Mouse (Mus musculus) megakaryocyte progenitor cell, adult 5-6 weeks (primary cell): Measurements from ENCODE around the gene Ptgr2. TPM values are rescaled to one million over a fixed set of nuclear protein-coding genes. Genes with fewer than 3 reads are reported as not detected.

Experiments used
- ATAC-seq: replicated peaks from 2 replicates; pipeline ENCODE4 v1.8.0; 2016; ENCODE audit warnings: mild to moderate bottlenecking, moderate TSS enrichment, inconsistent platforms; ENCODE audit not compliant: poor library complexity
- total RNA-seq, 2 experiments: library from RNA; stranded (forward) in 1 of 2; stranded (reverse) in 1 of 2; fragments of 157-497, 149-512 nt in 1 of 2; fragments of 200-1000 nt in 1 of 2; gene quantifications; 2 replicates each; pipeline versions ENCODE4 v1.2.3 to v1.2.4; 2015 to 2017

The Ptgr2 gene
- total RNA-seq, 2 experiments from 2014 or later, result 20.5 to 58.3 TPM

GRCm38 (mm10) chr12:84299265-84299664 is 14.2 kb downstream of the Ptgr2 start:
- ATAC-seq, result 0 out of 2 replicates have a peak, but pooled peaks have one; percentile 14

- no peak for ATAC-seq
Measured at GRCm38 (mm10) chr12:84304101-84304500, 19.1 kb downstream of the Ptgr2 start.

- ATAC-seq, result no peak
Measured at GRCm38 (mm10) chr12:84304554-84304953, 19.5 kb downstream of the Ptgr2 start.

GRCm38 (mm10) chr12:84311306-84311705 is 26.3 kb downstream of the Ptgr2 start:
- ATAC-seq, result no peak

- no peak for ATAC-seq
Measured at GRCm38 (mm10) chr12:84316006-84316405, 31.0 kb downstream of the Ptgr2 start.

- peak; percentile 80 for ATAC-seq
Measured at GRCm38 (mm10) chr12:84316721-84317621, 31.9 kb downstream of the Ptgr2 start, which contains the start of gene Zfp410. TSS of gene Zfp410 (plus strand) at chr12:84316852.

- no peak for ATAC-seq
Measured at GRCm38 (mm10) chr12:84327111-84327512, 42.1 kb downstream of the Ptgr2 start.

GRCm38 (mm10) chr12:84336963-84337625 is 52.1 kb downstream of the Ptgr2 start:
- peak; percentile 86 for ATAC-seq

GRCm38 (mm10) chr12:84347192-84347591 is 62.2 kb downstream of the Ptgr2 start:
- peak; percentile 88 for ATAC-seq

- peak; percentile 40; the same call in 1 of the 2 replicates for ATAC-seq
Measured at GRCm38 (mm10) chr12:84358699-84359098, 73.7 kb downstream of the Ptgr2 start.

- ATAC-seq, result peak; percentile 91
Measured at GRCm38 (mm10) chr12:84361555-84362489, 76.8 kb downstream of the Ptgr2 start, which contains the start of the genes Coq6 and Fam161b. TSS of gene Coq6 (plus strand) at chr12:84361657. TSS of gene Fam161b (minus strand) at chr12:84361833.

- ATAC-seq, result no peak
Measured at GRCm38 (mm10) chr12:84362872-84363271, 77.8 kb downstream of the Ptgr2 start.

GRCm38 (mm10) chr12:84364291-84364690 is 79.3 kb downstream of the Ptgr2 start:
- no peak for ATAC-seq

GRCm38 (mm10) chr12:84365137-84365536 is 80.1 kb downstream of the Ptgr2 start:
- ATAC-seq, result no peak

Other genes starting within 250 kb of the Ptgr2 start
- gene Acot4, start 246.9 kb upstream of the Ptgr2 start, total RNA-seq (2015), result 0.07 TPM in 1 of 2 replicates, not detected in the other
- 0.03 TPM in 1 of 2 replicates, not detected in the other for gene Acot4, start 246.9 kb upstream of the Ptgr2 start, total RNA-seq (2017)
- not detected in 2 replicates for gene Gm49366, start 246.3 kb upstream of the Ptgr2 start, total RNA-seq (2015)
- not detected in 2 replicates for gene Gm49366, start 246.3 kb upstream of the Ptgr2 start, total RNA-seq (2017)
- gene Acot3, start 233.1 kb upstream of the Ptgr2 start, total RNA-seq (2015), result not detected in 2 replicates
- not detected in 2 replicates for gene Acot3, start 233.1 kb upstream of the Ptgr2 start, total RNA-seq (2017)
- gene Acot5, start 215.9 kb upstream of the Ptgr2 start, total RNA-seq (2015), result not detected in 2 replicates
- gene Acot5, start 215.9 kb upstream of the Ptgr2 start, total RNA-seq (2017), result not detected in 2 replicates
- gene Acot6, start 184.6 kb upstream of the Ptgr2 start, total RNA-seq (2015), result 1.5 and 2.0 TPM in 2 replicates
- gene Acot6, start 184.6 kb upstream of the Ptgr2 start, total RNA-seq (2017), result 1.7 and 2.0 TPM in 2 replicates
- 0.61 and 1.1 TPM in 2 replicates for gene Dnal1, start 170.9 kb upstream of the Ptgr2 start, total RNA-seq (2015)
- 0.41 and 0.75 TPM in 2 replicates for gene Dnal1, start 170.9 kb upstream of the Ptgr2 start, total RNA-seq (2017)
- gene Pnma1, start 136.7 kb upstream of the Ptgr2 start, total RNA-seq (2015), result 0.15 TPM in 2 replicates
- gene Pnma1, start 136.7 kb upstream of the Ptgr2 start, total RNA-seq (2017), result 0.24 and 0.62 TPM in 2 replicates
- gene Elmsan1, start 66.4 kb upstream of the Ptgr2 start, total RNA-seq (2015), result 13.7 and 14.1 TPM in 2 replicates
- 11.5 and 15.2 TPM in 2 replicates for gene Elmsan1, start 66.4 kb upstream of the Ptgr2 start, total RNA-seq (2017)
- 34.5 and 53.4 TPM in 2 replicates for gene Zfp410, start 31.6 kb downstream of the Ptgr2 start, total RNA-seq (2015)
- 33.8 and 43.4 TPM in 2 replicates for gene Zfp410, start 31.6 kb downstream of the Ptgr2 start, total RNA-seq (2017)
- 16.7 and 20.9 TPM in 2 replicates for gene Coq6, start 76.4 kb downstream of the Ptgr2 start, total RNA-seq (2015)
- gene Coq6, start 76.4 kb downstream of the Ptgr2 start, total RNA-seq (2017), result 10.3 and 18.9 TPM in 2 replicates
- gene Fam161b, start 76.6 kb downstream of the Ptgr2 start, total RNA-seq (2015), result 0.42 and 0.54 TPM in 2 replicates
- 0.57 and 1.0 TPM in 2 replicates for gene Fam161b, start 76.6 kb downstream of the Ptgr2 start, total RNA-seq (2017)
- gene Entpd5, start 123.8 kb downstream of the Ptgr2 start, total RNA-seq (2015), result 13.5 and 20.1 TPM in 2 replicates
- 18.4 and 23.7 TPM in 2 replicates for gene Entpd5, start 123.8 kb downstream of the Ptgr2 start, total RNA-seq (2017)
- gene Bbof1, start 123.8 kb downstream of the Ptgr2 start, total RNA-seq (2015), result 2.5 and 3.6 TPM in 2 replicates
- gene Bbof1, start 123.8 kb downstream of the Ptgr2 start, total RNA-seq (2017), result 3.0 and 12.4 TPM in 2 replicates
- gene Rnf113a2, start 132.0 kb downstream of the Ptgr2 start, total RNA-seq (2015), result 28.4 and 33.5 TPM in 2 replicates
- 27.4 and 31.9 TPM in 2 replicates for gene Rnf113a2, start 132.0 kb downstream of the Ptgr2 start, total RNA-seq (2017)
- gene Aldh6a1, start 165.8 kb downstream of the Ptgr2 start, total RNA-seq (2015), result 16.3 and 17.2 TPM in 2 replicates
- gene Aldh6a1, start 165.8 kb downstream of the Ptgr2 start, total RNA-seq (2017), result 9.1 and 12.0 TPM in 2 replicates
- gene Lin52, start 166.2 kb downstream of the Ptgr2 start, total RNA-seq (2015), result 10.1 and 15.8 TPM in 2 replicates
- gene Lin52, start 166.2 kb downstream of the Ptgr2 start, total RNA-seq (2017), result 14.2 and 21.0 TPM in 2 replicates